ENCODE assay signal across 30 mouse cellular contexts in genomic region chr2:68592765-68593164, GRCm38 (mm10). TPM values are rescaled to one million over a fixed set of nuclear protein-coding genes. Genes with fewer than 3 reads are reported as not detected.
"Had no signal": no experiment of that assay in that cellular context is flagged by ENCODE, and none has a peak within 500 bp of the region (broad histone marks: within the 10 kb centered on the region; RNA-seq: fewer than 3 reads in every experiment).

No protein-coding gene starts in this region.

- H3K9me3 ChIP-seq: heart, embryonic 10.5 days; heart, embryonic 12.5 days; hindbrain, embryonic 10.5 days; hindbrain, embryonic 12.5 days; intestine, embryonic 15.5 days; limb, embryonic 10.5 days; limb, embryonic 12.5 days had no signal

- ATAC-seq: hindbrain, embryonic 16.5 days; inflammation-experienced regulatory T-cells, adult 6 months; intestine, embryonic 15.5 days; intestine, postnatal 0 days had no signal

- H3K9ac ChIP-seq: heart, embryonic 12.5 days; hindbrain, embryonic 12.5 days; hindbrain, embryonic 14.5 days; intestine, embryonic 15.5 days; limb, embryonic 12.5 days had no signal

- H3K4me2 ChIP-seq: heart, embryonic 12.5 days; hindbrain, embryonic 12.5 days; hindbrain, embryonic 14.5 days; intestine, embryonic 15.5 days; limb, embryonic 12.5 days had no signal

- H3K4me1 ChIP-seq: heart, embryonic 10.5 days; heart, embryonic 12.5 days; hindbrain, embryonic 10.5 days; hindbrain, embryonic 12.5 days; intestine, embryonic 15.5 days; limb, embryonic 10.5 days; limb, embryonic 12.5 days had no signal

- H3K36me3 ChIP-seq: heart, embryonic 10.5 days; heart, embryonic 12.5 days; hindbrain, embryonic 10.5 days; hindbrain, embryonic 12.5 days; intestine, embryonic 15.5 days; limb, embryonic 10.5 days; limb, embryonic 12.5 days had no signal

- DNase-seq: gastrocnemius, postnatal 14 days; gastrocnemius, postnatal 36 days; heart, adult 18-20 months; heart, postnatal 10 days; heart, postnatal 4 days; kidney, adult 18-20 months; kidney, adult 8-10 months; kidney, postnatal 10 days; kidney, postnatal 25 days; kidney, postnatal 4 days; liver had no signal

- H3K4me3 ChIP-seq: heart, embryonic 10.5 days; heart, embryonic 12.5 days; hindbrain, embryonic 10.5 days; hindbrain, embryonic 12.5 days; intestine, embryonic 15.5 days; layer of hippocampus, adult 2 months; left cerebral cortex, adult 2 months; limb, embryonic 10.5 days; limb, embryonic 12.5 days had no signal

- H3K27ac ChIP-seq: heart, embryonic 10.5 days; hindbrain, embryonic 10.5 days; hindbrain, embryonic 12.5 days; hindbrain, embryonic 14.5 days; intestine, embryonic 15.5 days; layer of hippocampus, adult 2 months; left cerebral cortex, adult 2 months; limb, embryonic 10.5 days; limb, embryonic 12.5 days had no signal

- H3K27me3 ChIP-seq: heart, embryonic 12.5 days; hindbrain, embryonic 12.5 days; intestine, embryonic 15.5 days; limb, embryonic 12.5 days had no signal

RNA-seq across cellular contexts. Expression of gene 4933409G03Rik, which starts 10.6 kb away (rescaled TPM):
- polyA plus RNA-seq: gonadal fat pad, adult 2 months; heart, embryonic 10.5 days; heart, embryonic 12.5 days; heart, embryonic 14.5 days; heart, embryonic 16.5 days; hindbrain, embryonic 10.5 days; hindbrain, embryonic 12.5 days; hindbrain, embryonic 14.5 days; hindbrain, embryonic 16.5 days; inflammation-experienced regulatory T-cells, adult 6 months; intestine, embryonic 15.5 days; intestine, postnatal 0 days; kidney, embryonic 14.5 days; kidney, embryonic 16.5 days; limb, embryonic 10.5 days; limb, embryonic 12.5 days; limb, embryonic 14.5 days had no signal
